Mouse (Mus musculus) heart, adult 2 months (tissue): ENCODE measurements at regions not wholly inside any gene's neighbourhood (a gene's known extent, or its start where the extent isn't known, plus 50 kb on each side); places are given as distances from the start of the nearest gene placed in this dataset.

ENCODE experiments used
- DNase-seq, 2 experiments: peaks; one replicate each; pipeline ENCODE4 v3.0.0; 2021
- H3K27ac ChIP-seq: fragments of 200-600 bp; 2 replicates; pipeline ENCODE4 v1.8.1; 2022
- H3K27me3 ChIP-seq: fragments of 200-500 bp; 2 replicates; pipeline ENCODE4 v1.6.1; 2012; ENCODE audit warnings: mild to moderate bottlenecking, low read length, inconsistent platforms, mixed read lengths; ENCODE audit not compliant: control insufficient read depth, insufficient read depth
- H3K36me3 ChIP-seq: fragments of 200-500 bp; 2 replicates; pipeline ENCODE4 v1.6.1; 2012; ENCODE audit warnings: low read length, inconsistent platforms; ENCODE audit not compliant: control insufficient read depth, insufficient read depth
- H3K4me1 ChIP-seq: fragments of 200-500 bp; 2 replicates; pipeline ENCODE4 v1.6.1; 2011; ENCODE audit warnings: low read length; ENCODE audit not compliant: control insufficient read depth, insufficient read depth
- H3K4me3 ChIP-seq: fragments of 200-600 bp; 2 replicates; pipeline ENCODE4 v1.8.1; 2022
- H3K79me2 ChIP-seq: fragments of 200-500 bp; replicated peaks from 2 replicates; pipeline ENCODE4 v1.6.1; 2012; ENCODE audit warnings: mild to moderate bottlenecking, inconsistent platforms, low read length, moderate library complexity, mixed read lengths; ENCODE audit not compliant: control insufficient read depth, insufficient read depth
- H3K9ac ChIP-seq: fragments of 200-500 bp; 2 replicates; pipeline ENCODE4 v1.6.1; 2012; ENCODE audit warnings: low read depth, mild to moderate bottlenecking, control low read depth, inconsistent platforms, low read length, mixed read lengths
- CTCF ChIP-seq: fragments of 200-600 bp; IDR thresholded peaks from 2 replicates; pipeline ENCODE4 v1.8.1; 2022; ENCODE audit warnings: antibody characterized with exemption, mild to moderate bottlenecking, moderate library complexity
- EP300 ChIP-seq: fragments of 200-500 bp; IDR thresholded peaks from 2 replicates; pipeline ENCODE4 v1.6.1; 2011; ENCODE audit warnings: low read depth, low read length, control low read depth; ENCODE audit not compliant: insufficient read depth
- POLR2A ChIP-seq: fragments of 200-500 bp; IDR thresholded peaks from 2 replicates; pipeline ENCODE4 v1.6.1; 2011; ENCODE audit warnings: mild to moderate bottlenecking, low read depth, low read length, control low read depth; ENCODE audit not compliant: insufficient read depth
- WGBS: fragments of 180-500 bp; shearing (Covaris S2); methylation state at CpG from one replicate; pipeline ENCODE4 v1.1.7; 2018; 5-methylcytosine and 5-hydroxymethylcytosine counted together
- intact Hi-C: fragments of 180-260 bp; cut with DNase I; formaldehyde crosslinking; loops from one replicate; pipeline ENCODE4 v1.15.1; 2025

DNA sequence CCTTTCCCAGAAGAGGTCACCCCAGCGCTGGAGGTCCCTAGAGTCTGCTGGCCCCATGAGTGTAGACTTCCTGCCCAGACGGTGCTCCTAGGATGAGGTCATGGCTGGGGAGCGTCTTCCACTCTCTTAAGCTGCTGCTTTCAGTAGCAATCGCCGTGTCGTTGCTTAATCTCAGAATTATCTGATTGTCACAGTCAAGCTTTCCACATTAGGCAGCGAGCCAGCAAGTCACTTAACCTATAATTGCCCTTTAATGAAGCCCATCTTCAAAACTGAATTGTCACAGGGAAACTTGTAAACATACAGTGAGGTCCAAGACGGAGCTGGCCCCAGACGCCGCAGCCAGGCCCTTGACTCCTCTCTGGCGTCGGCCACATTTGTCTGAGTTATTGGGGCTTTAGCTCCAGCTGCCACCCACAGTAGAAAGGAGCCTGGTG lies 220.2 kb upstream of the Tle3 start:
- Histone ChIP-seq H3K79me2 (no peaks in the 10 kb centered on the region), H3K9ac (no peak overlapping the region), H3K4me3 (no peak overlapping the region), H3K4me1 (no peaks in the 10 kb centered on the region), H3K27me3 (no peaks in the 10 kb centered on the region), H3K27ac (no peak overlapping the region), H3K36me3 (no peaks in the 10 kb centered on the region)
- 40% methylated on average over 12 of the region's 12 CpGs for WGBS
- DNase-seq, result peak; percentile 30 to 49
- intact Hi-C loops, result no loop called here
- TF ChIP-seq EP300, result no peak
- no peak for TF ChIP-seq CTCF
- TF ChIP-seq POLR2A, result no peak

DNA sequence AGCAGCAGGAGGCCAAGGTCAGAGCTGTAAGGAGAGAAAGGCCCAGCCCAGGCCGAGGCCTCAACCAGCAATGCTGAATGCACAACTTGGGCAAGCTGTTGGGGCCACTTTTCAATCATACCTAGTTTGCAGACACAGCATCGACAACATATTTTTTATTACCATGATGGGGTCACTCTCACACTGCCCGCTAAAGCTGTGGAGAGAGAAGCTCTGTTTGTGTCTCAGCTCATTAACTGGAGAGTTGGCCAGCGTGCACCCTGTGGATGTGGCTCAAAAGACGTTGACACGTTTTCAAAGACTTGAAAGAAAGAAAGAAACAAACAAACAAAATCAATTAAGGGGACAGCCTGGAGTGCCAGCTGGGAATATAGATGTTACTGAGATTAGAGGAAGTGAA lies 217.4 kb upstream of the Tle3 start:
- no peak overlapping the region for H3K9ac ChIP-seq
- H3K79me2 ChIP-seq, result no peaks in the 10 kb centered on the region
- 93% methylated on average over 6 of the region's 6 CpGs for WGBS
- TF ChIP-seq POLR2A, result no peak
- no peak for TF ChIP-seq CTCF
- TF ChIP-seq EP300, result no peak
- intact Hi-C loops, result no loop called here
- H3K4me1 ChIP-seq, result no peaks in the 10 kb centered on the region; the same call in none of the 2 replicates
- no peak overlapping the region for H3K4me3 ChIP-seq
- no peaks in the 10 kb centered on the region for H3K27me3 ChIP-seq
- H3K27ac ChIP-seq, result no peak overlapping the region
- H3K36me3 ChIP-seq, result no peaks in the 10 kb centered on the region
- DNase-seq, result no peak

DNA sequence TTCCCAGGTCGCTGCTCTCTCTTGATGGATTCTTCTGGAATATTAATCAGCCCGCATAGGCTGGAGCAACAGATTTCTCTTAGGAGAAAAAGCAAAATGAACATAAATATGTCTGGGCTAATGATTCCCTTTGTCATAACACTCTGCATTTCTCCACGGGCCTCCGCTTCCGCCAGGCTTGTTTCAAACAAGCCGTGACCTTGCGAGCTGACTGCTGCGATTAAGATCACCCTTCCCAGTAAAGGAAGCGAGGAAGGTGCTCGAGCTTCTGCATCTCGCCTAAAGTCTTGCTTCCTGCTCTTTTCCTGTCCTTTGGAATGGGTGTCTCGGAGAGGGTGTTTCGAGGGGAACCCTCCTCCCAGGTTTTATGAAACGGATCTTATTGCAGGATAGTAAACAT lies 216.3 kb upstream of the Tle3 start:
- Histone ChIP-seq H3K36me3 (no peaks in the 10 kb centered on the region), H3K9ac (no peak overlapping the region), H3K79me2 (no peaks in the 10 kb centered on the region), H3K4me3 (no peak overlapping the region), H3K27ac (no peak overlapping the region), H3K27me3 (no peaks in the 10 kb centered on the region), H3K4me1 (no peaks in the 10 kb centered on the region; the same call in none of the 2 replicates)
- no peak for DNase-seq
- intact Hi-C loops, result no loop called here
- TF ChIP-seq CTCF (no peak), EP300 (no peak), POLR2A (no peak)
- 71% methylated on average over 14 of the region's 14 CpGs for WGBS

DNA sequence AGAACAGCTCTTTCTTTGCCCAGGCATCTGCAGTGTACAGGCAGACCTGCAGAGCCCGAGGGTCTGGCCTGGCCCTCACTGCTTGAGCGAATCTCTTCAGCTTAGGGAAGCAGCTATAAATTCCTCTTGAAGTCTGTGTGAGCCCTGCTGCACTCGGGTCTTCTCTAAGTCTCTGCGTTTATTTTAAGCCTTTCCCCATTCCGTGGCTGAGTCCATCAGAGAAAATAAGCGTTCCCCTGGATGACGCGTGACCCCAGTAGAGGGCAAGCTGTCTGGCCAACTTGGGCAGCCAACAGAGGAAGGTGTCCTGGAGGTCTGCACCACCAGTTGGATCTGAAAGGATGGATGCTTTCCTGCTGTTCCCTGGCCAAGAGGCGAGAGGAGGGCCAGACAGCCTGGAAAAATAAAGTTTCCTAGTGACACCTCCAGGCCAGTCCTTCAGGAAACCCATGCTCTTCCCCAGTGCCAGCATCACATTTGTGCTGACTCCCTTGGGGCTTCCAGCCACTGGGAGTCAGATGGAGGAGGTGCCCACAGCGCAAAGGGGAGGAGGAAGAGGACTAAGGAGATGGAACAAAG lies 213.9 kb upstream of the Tle3 start:
- no peaks in the 10 kb centered on the region for H3K36me3 ChIP-seq
- no peaks in the 10 kb centered on the region for H3K79me2 ChIP-seq
- 35% methylated on average over 10 of the region's 10 CpGs for WGBS
- TF ChIP-seq POLR2A (no peak), CTCF (no peak), EP300 (no peak)
- H3K9ac ChIP-seq, result no peak overlapping the region
- no peaks in the 10 kb centered on the region for H3K27me3 ChIP-seq
- H3K4me3 ChIP-seq, result no peak overlapping the region
- no peak for DNase-seq
- no peaks in the 10 kb centered on the region; the same call in none of the 2 replicates for H3K4me1 ChIP-seq
- H3K27ac ChIP-seq, result no peak overlapping the region
- intact Hi-C loops, result no loop called here

DNA sequence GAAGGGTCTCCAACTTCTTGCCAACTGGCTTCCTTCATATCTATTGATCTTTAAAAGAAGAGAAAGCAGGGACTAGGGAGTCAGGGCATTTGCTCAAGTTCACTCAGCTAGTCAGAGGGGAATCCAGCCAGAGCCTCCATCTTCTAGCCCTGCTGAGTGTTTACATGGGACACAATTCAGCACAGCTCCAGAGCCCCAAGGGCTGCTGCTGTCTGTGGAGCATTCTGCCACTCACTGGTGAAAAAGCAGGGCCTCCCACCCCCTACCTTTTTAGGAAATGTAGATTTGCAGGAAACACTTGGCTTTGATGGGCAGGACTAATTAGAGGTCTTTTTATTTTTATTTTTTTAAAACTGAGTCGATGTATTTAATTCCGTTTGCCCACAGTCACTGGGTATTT lies 213.0 kb upstream of the Tle3 start:
- no peak for TF ChIP-seq EP300
- TF ChIP-seq POLR2A, result no peak
- no peak for TF ChIP-seq CTCF
- Histone ChIP-seq H3K27ac (no peak overlapping the region), H3K9ac (no peak overlapping the region), H3K4me1 (no peaks in the 10 kb centered on the region; the same call in none of the 2 replicates), H3K27me3 (no peaks in the 10 kb centered on the region), H3K36me3 (no peaks in the 10 kb centered on the region), H3K4me3 (no peak overlapping the region), H3K79me2 (no peaks in the 10 kb centered on the region)
- DNase-seq, result no peak
- intact Hi-C loops, result no loop called here
- WGBS, result 69% methylated on average over 2 of the region's 2 CpGs

DNA sequence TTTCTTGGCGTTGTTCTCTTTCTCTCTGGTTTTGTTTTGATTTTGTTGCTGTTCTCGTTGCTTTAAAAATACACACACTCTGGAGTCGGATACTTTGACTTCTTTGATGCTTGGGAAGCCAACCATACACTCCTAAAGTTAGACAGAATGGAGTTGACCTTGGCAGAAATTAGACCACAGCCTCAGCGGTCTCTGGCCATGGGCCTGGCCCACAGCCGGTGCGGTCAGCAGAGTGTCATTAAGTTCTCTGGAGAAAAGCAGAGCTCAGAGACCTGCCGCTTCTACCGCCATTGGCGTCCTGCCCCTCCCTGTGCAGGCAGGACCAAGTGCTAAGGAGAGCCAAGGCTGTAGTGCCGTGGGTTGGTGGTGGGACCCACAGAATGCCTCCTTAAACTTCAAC lies 212.6 kb upstream of the Tle3 start:
- 66% methylated on average over 10 of the region's 10 CpGs for WGBS
- Histone ChIP-seq H3K9ac (no peak overlapping the region), H3K79me2 (no peaks in the 10 kb centered on the region), H3K27me3 (no peaks in the 10 kb centered on the region), H3K4me3 (no peak overlapping the region), H3K27ac (no peak overlapping the region), H3K36me3 (no peaks in the 10 kb centered on the region), H3K4me1 (no peaks in the 10 kb centered on the region; the same call in none of the 2 replicates)
- DNase-seq, result peak; percentile 45 to 60
- TF ChIP-seq EP300 (no peak), CTCF (no peak), POLR2A (no peak)
- intact Hi-C loops, result no loop called here
